Mouse (Mus musculus): ENCODE results near the gene H2al1b.

H2al1b gene

GRCm38 (mm10) chrX:11346756-11347155, 44.5 kb downstream of the H2al1b start:
- no peak for DNase-seq (ENCODE audit: low read depth, low spot score)

All from ES-CJ7 (cell line).